Mouse (Mus musculus): ENCODE data around the gene Hivep3. TPM values are rescaled to one million over a fixed set of nuclear protein-coding genes. Genes with fewer than 3 reads are reported as not detected.

Hivep3 gene
- polyA plus RNA-seq, 1 experiment from 2014 or later: 3.2 TPM

DNA sequence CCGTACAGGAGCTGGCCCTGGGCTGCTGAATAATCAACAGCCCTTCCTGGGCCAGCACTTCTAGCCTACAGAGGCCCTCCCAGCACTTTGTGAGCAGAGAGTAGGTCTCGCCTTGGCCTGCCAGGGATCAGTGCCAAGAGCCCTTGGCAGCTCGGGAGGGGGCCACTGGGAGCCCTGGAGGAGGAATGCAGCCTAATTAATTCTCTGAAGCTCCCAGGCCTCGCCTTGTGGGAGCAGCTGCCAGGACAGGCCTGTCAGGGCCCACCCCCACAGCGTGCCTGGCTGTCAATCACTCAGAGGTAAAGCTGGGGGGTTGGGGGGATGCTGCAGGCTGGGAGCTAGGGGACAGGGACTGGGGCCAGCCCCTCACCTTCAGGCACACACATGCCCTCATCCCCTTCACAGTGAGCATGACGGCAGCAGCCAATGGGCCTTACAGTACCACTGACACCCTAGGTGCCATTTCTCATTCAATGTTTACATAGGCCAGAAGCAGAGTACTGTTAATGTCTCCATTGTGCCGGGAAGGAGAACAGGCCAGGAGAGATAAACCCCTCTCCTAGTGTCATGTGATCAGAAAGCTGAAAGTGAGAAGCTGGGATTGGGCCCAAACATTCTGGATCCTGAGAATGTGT, 438.6 kb downstream of the Hivep3 start:
- peaks cover 7% of the 10 kb centered on the region; the same call in 1 of the 2 replicates for H3K27me3 ChIP-seq (ENCODE audit: insufficient read depth, poor library complexity, severe bottlenecking)
- peak; percentile 84 for DNase-seq (ENCODE audit: low spot score)
- peak overlapping the region; percentile 47; the same call in 1 of the 2 replicates for H3K27ac ChIP-seq
- no peaks in the 10 kb centered on the region for H3K36me3 ChIP-seq
- no peak overlapping the region for H3K4me3 ChIP-seq
- 17% methylated on average over 7 of the region's 7 CpGs for WGBS
- peaks cover 33% of the 10 kb centered on the region for H3K4me1 ChIP-seq
- no peaks in the 10 kb centered on the region for H3K9me3 ChIP-seq

DNA sequence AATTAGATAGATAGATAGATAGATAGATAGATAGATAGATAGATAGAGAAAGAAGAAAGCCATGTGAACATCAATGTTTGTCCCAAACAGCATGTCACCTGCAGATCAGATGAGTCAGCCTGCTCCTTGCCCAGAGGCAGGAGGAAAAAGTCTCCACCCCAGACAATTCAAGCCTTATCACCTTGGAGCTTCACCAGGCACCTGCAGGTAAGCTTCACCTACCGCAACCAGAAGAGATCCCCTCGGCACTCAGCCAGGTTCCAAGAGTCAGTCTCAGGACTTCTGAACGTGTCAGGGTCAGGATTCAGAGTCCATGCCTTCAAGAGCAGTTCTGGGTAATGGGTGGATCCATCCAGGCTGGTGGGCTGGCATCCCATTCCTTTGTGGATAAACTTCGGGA, 445.5 kb downstream of the Hivep3 start:
- WGBS: 68% methylated on average over 4 of the region's 4 CpGs
- no peaks in the 10 kb centered on the region for H3K9me3 ChIP-seq
- no peak overlapping the region for H3K4me3 ChIP-seq
- no peaks in the 10 kb centered on the region for H3K4me1 ChIP-seq
- no peak overlapping the region for H3K27ac ChIP-seq
- no peak for DNase-seq (ENCODE audit: low spot score)
- H3K27me3 ChIP-seq (ENCODE audit: insufficient read depth, poor library complexity, severe bottlenecking): peaks cover 14% of the 10 kb centered on the region; the same call in 1 of the 2 replicates
- H3K36me3 ChIP-seq: no peaks in the 10 kb centered on the region

DNA sequence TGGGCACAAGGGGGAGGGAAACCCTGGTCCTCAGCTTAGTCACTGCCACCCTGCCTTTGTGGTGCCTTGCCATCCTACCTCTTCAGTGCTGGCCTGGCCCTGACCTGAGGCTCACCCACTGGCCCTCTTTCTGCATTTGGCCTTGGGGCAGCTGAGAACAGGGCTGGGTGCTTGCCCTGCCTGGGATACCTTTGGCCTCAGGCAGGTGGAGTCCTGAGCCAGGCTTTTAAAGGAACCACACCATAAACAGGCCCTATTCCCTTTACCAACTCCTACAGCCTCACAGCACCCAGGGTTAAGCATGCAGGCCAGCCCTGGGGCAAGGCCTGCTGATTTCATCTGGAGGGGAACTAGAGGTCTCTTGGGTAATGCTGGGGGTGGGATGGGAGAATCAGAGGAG, 447.0 kb downstream of the Hivep3 start:
- no peak for DNase-seq (ENCODE audit: low spot score)
- Histone ChIP-seq H3K4me3 (no peak overlapping the region), H3K27me3 (ENCODE audit: insufficient read depth, poor library complexity, severe bottlenecking) (peaks cover 14% of the 10 kb centered on the region; the same call in 1 of the 2 replicates), H3K27ac (no peak overlapping the region), H3K9me3 (no peaks in the 10 kb centered on the region), H3K36me3 (no peaks in the 10 kb centered on the region), H3K4me1 (no peaks in the 10 kb centered on the region)

DNA sequence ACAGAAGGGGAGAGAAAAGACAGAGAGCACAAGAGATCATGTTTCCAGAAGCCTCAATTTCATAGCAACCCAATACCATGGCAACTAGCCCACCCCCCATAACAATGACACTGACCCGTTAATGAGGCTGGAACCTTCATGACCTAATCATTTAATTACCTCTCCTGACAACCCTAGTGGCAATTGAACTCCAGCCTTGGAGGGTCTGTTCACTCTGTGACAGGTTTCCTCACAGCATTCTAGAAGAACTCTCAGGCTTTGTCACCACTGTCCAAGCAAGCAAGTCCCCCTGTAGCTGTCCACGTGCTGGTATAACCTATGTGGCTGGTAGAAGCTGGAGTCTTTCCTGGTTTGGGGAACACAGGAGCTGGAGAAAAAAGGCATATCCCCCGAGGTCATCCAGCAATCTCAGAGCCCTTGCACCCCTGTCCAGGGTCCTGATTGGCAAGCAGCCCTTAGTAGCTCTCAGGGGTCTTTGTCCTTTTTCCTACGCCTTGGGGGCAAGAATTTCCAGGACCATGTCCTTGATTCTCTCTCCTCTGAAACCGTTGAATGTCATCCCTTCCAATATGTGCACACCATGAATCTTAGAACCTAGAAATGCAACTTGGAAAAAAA, 450.9 kb downstream of the Hivep3 start:
- Histone ChIP-seq H3K27ac (no peak overlapping the region), H3K9me3 (no peaks in the 10 kb centered on the region), H3K4me1 (peaks cover 20% of the 10 kb centered on the region), H3K36me3 (no peaks in the 10 kb centered on the region), H3K4me3 (no peak overlapping the region), H3K27me3 (ENCODE audit: insufficient read depth, poor library complexity, severe bottlenecking) (peaks cover 25% of the 10 kb centered on the region; the same call in 1 of the 2 replicates)
- DNase-seq (ENCODE audit: low spot score): no peak
- WGBS: 22% methylated on average over 5 of the region's 5 CpGs

DNA sequence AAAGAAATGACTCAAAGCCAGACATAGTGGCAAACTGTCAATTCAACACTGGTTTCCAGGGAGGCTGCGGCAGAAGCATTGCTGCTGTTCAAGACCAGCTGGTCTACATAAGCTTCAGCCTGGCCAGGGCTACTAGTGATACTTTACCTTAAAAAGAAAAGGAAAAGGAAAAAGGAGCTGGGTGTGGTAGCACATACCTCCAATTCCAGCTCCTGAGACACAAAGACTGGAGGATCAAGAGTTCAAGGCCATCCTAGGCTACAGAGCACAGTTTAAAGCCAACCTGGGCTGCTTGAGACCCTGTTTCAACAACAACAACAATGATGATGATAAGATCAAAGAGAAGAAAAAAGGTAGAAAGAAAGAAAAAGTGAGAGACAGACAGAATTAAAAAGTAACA, 452.9 kb downstream of the Hivep3 start:
- H3K4me1 ChIP-seq: peaks cover 23% of the 10 kb centered on the region
- H3K27me3 ChIP-seq (ENCODE audit: insufficient read depth, poor library complexity, severe bottlenecking): peaks cover 23% of the 10 kb centered on the region; the same call in 1 of the 2 replicates
- H3K36me3 ChIP-seq: no peaks in the 10 kb centered on the region
- H3K4me3 ChIP-seq: no peak overlapping the region
- no peaks in the 10 kb centered on the region for H3K9me3 ChIP-seq
- no peak overlapping the region for H3K27ac ChIP-seq
- no peak for DNase-seq (ENCODE audit: low spot score)
- 84% methylated on average over 1 of the region's 1 CpGs for whole genome bisulfite sequencing

DNA sequence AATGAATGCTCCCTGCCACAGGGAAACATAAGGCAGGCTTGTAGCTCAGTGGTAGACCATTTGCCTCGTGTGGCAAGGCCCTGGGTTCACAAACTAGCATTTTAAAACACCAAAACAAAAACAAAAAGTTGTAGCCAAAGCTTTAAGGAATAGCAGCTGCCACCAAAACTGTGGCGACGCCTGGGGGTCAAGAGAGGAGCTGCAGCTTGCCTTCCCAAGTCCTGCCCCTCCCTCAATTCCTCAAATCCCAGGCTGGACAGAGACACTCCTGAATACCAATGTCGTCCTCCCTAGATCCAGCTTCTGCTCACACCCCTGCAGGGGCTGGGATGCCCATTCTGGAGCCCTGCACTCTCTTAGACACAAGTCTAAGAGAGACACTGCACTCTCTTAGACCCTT, 453.4 kb downstream of the Hivep3 start:
- Histone ChIP-seq H3K27me3 (ENCODE audit: insufficient read depth, poor library complexity, severe bottlenecking) (peaks cover 23% of the 10 kb centered on the region; the same call in 1 of the 2 replicates), H3K27ac (no peak overlapping the region), H3K9me3 (no peaks in the 10 kb centered on the region), H3K36me3 (no peaks in the 10 kb centered on the region), H3K4me1 (peaks cover 23% of the 10 kb centered on the region), H3K4me3 (no peak overlapping the region)
- no peak for DNase-seq (ENCODE audit: low spot score)
- under 1% methylated on average over 4 of the region's 4 CpGs for whole genome bisulfite sequencing

Other genes with a start within 250 kb of the Hivep3 start
- gene Rimkla, start 241.2 kb upstream of the Hivep3 start, polyA plus RNA-seq (2016; fragmentation: Nextera tagmentation; extraction: Ambion mirVana): 4.4 and 8.2 TPM in 2 replicates
- gene Foxj3, start 196.8 kb upstream of the Hivep3 start, polyA plus RNA-seq (2016; fragmentation: Nextera tagmentation; extraction: Ambion mirVana): 22.0 and 28.4 TPM in 2 replicates
- gene Frg2f1, start 194.3 kb upstream of the Hivep3 start, polyA plus RNA-seq (2016; fragmentation: Nextera tagmentation; extraction: Ambion mirVana): 3.2 and 4.6 TPM in 2 replicates
- 0.26 TPM in 1 of 2 replicates, not detected in the other for gene Guca2a, start 96.1 kb upstream of the Hivep3 start, polyA plus RNA-seq (2016; fragmentation: Nextera tagmentation; extraction: Ambion mirVana)
- not detected in 2 replicates for gene Guca2b, start 74.8 kb upstream of the Hivep3 start, polyA plus RNA-seq (2016; fragmentation: Nextera tagmentation; extraction: Ambion mirVana)